Mouse (Mus musculus) bone marrow macrophage, adult 2 months (primary cell): ENCODE results near the gene Slc46a3.

Source experiments
- CTCF ChIP-seq: IDR thresholded peaks from 2 replicates; pipeline ENCODE4 v1.5.1; 2012; ENCODE audit warnings: low read depth, mild to moderate bottlenecking, low read length, moderate library complexity
- POLR2A ChIP-seq: IDR thresholded peaks from 2 replicates; pipeline ENCODE4 v1.6.1; 2012; ENCODE audit warnings: mild to moderate bottlenecking, low read depth, low read length, borderline replicate concordance

GRCm38 (mm10) chr5:147850194-147850593 is 44.4 kb downstream of the Slc46a3 start:
- no peak for TF ChIP-seq POLR2A
- no peak for TF ChIP-seq CTCF
